Mouse (Mus musculus) c-Kit-negative CD71-positive TER-119-positive erythroid progenitor cells, embryonic 14.5 days (primary cell): Measurements from ENCODE around the gene Olfr1250.
"Not testable (repeated sequence)": the region's sequence is repeated elsewhere in the genome, so short reads cannot be mapped to it uniquely, and the experiment has no call there.

ENCODE experiments used
- DNase-seq: peaks from one replicate; pipeline ENCODE4 v3.0.0-alpha.2; 2013; ENCODE audit warnings: low read depth, low spot score

The Olfr1250 gene

DNA sequence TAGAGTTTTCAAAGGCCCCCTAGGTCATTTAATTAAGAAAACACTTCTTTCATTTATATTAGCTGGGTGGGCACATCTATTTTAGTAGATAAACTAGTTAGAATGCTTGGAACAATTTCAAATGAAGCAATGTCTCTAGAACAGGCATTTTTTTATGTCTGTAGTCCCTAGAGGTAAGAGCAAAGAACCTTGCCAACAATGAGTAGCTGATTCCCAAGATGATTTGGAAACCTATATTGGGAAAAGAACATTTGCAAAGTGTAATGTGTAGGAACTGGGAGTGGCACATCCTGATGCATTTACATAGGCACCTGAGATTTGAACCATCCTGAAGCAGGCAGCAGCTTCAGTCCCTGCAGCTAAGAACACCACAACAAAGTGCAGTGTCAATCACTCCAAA, at the start of gene Olfr1250:
Olfr1250 (minus strand) TSS at position 101 of the 400 bp plus-strand sequence.
- no peak for DNase-seq

DNA sequence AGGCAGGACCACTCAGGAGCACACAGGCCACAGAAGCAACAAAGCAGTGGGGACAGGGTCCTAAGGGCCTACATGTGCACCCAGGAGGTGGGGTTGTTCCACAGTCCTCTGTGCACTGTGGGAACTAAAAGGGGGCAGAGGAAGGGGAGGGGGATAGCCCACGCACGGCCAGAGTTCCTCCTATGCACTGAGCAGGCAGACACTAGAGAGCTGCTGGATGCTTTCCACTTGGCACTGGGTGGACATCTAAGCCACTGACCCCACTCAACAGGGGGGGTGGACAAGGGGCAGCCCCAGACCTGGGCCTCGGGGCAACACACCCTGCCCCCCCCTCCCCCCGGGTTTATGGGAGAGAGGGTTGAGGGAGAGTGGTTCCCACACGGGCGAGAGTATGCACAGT, 30.7 kb upstream of the Olfr1250 start:
- no peak for DNase-seq

DNA sequence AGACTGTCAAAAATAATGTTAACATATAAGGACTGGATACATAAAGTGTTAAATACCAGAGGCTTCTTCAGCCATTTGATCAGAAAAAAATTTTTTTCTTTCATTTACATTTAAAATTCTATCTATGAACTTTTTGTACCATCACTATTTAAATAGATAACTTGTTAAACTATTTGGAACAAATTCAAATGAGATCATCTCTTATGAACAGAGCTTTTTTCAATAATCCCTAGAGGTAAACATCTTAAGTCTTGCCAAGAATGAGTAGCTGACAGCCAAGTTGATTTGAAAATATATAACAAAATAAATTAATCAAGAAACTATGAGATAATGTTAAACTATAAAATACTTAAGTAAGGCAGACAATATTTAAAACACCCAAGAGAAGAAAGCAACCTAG, 10.6 kb upstream of the Olfr1250 start, which contains the start of gene Olfr1251:
Olfr1251 (minus strand) TSS at position 101 of the 400 bp plus-strand sequence.
- DNase-seq = no peak

DNA sequence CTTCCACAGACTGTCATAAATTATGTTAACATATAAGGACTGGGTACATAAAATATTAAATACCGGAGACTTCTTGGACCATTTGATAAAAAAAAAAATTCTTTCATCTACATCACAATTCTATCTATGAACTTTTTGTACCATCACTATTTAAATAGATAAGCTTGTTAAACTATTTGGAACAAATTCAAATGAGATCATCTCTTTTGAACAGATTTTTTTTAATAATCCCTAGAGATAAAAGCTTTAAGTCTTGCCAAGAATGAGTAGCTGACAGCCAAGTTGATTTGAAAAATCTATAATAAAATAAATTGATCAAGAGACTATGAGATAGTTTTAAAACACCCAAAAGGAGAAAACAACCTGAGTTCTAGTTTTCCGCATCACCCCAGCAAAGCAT, 26.4 kb downstream of the Olfr1250 start, which contains the start of gene Olfr1249:
Olfr1249 (minus strand) TSS at position 101 of the 400 bp plus-strand sequence.
- no peak for DNase-seq

DNA sequence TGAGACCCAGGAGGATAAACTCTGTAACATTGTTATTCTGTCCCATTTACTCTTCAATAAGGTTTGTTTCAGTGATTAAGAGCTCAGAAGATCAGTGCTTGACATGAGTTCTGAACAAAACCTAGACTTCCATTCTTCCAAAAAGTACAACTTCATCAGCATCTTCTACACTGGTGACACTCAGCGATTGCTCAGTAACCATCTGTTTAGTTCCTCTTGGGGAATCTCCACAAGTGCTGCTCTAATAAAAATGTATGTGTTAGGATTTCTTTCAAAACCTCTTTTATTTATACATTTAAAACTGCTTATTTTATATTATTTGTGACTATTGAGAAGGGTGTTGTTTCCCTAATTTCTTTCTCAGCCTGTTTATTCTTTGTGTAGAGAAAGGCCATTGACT, 43.1 kb downstream of the Olfr1250 start, which contains the start of gene Olfr1248:
Olfr1248 (minus strand) TSS at position 101 of the 400 bp plus-strand sequence.
- DNase-seq = not testable (repeated sequence)

DNA sequence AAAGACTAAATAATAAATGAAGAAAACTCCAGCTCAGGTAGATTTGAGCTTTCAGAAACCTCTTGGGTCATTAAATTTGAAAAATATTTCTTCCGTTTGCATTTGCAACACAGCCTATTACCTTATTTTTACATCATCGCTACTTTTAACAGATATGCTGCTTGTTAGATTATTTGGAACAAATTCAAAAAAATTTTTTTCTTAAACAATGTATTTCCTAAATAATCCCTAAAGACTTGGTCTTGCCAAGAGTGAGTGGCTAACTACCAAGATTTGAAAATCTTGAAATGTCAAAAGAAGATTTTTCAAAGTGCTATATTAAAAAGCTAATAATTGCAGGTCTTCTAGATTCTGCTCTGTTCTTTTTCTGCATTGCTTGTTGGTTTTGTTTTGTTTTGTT, 47.2 kb downstream of the Olfr1250 start, which contains the start of gene Olfr1247:
Olfr1247 (minus strand) TSS at position 101 of the 400 bp plus-strand sequence.
- no peak for DNase-seq
